Mouse (Mus musculus) spleen, adult 2 months (tissue): Measurements from ENCODE around the gene Tom1l2. TPM values are rescaled to one million over a fixed set of nuclear protein-coding genes. Genes with fewer than 3 reads are reported as not detected.

ENCODE experiments used
- DNase-seq, 2 experiments: peaks; one replicate each; pipeline versions ENCODE4 v3.0.0 to v3.0.0-alpha.2; 2012 to 2021; ENCODE audit warnings: low spot score in 2 of 2, low read depth in 1 of 2
- H3K27ac ChIP-seq: fragments of 200-500 bp; 2 replicates; pipeline ENCODE4 v1.5.1; 2012; ENCODE audit warnings: low read length, inconsistent platforms; ENCODE audit not compliant: insufficient read depth
- H3K27me3 ChIP-seq: fragments of 200-500 bp; 2 replicates; pipeline ENCODE4 v1.6.1; 2012; ENCODE audit warnings: mild to moderate bottlenecking, moderate library complexity, low read length, inconsistent platforms; ENCODE audit not compliant: control insufficient read depth, insufficient read depth
- H3K36me3 ChIP-seq: fragments of 200-500 bp; 2 replicates; pipeline ENCODE4 v1.6.1; 2012; ENCODE audit warnings: mild to moderate bottlenecking, low read length, inconsistent platforms; ENCODE audit not compliant: control insufficient read depth, insufficient read depth
- H3K4me1 ChIP-seq: fragments of 200-500 bp; 2 replicates; pipeline ENCODE4 v1.6.1; 2011; ENCODE audit warnings: inconsistent platforms; ENCODE audit not compliant: control insufficient read depth, insufficient read depth, insufficient read length
- H3K4me3 ChIP-seq: fragments of 200-500 bp; 2 replicates; pipeline ENCODE4 v1.5.1; 2011; ENCODE audit warnings: mild to moderate bottlenecking, inconsistent platforms; ENCODE audit not compliant: insufficient read depth, insufficient read length; ENCODE audit errors: extremely low read depth
- CTCF ChIP-seq: fragments of 200-500 bp; IDR thresholded peaks from 2 replicates; pipeline ENCODE4 v1.5.1; 2011; ENCODE audit warnings: mild to moderate bottlenecking, inconsistent platforms; ENCODE audit not compliant: insufficient read depth, insufficient read length, insufficient replicate concordance; ENCODE audit errors: extremely low read depth
- POLR2A ChIP-seq: fragments of 200-500 bp; IDR thresholded peaks from 2 replicates; pipeline ENCODE4 v1.6.1; 2011; ENCODE audit warnings: low read depth, low read length, inconsistent platforms
- WGBS: fragments of 180-500 bp; shearing (Covaris S2); methylation state at CpG from one replicate; pipeline ENCODE4 v1.1.7; 2018; 5-methylcytosine and 5-hydroxymethylcytosine counted together
- polyA plus RNA-seq: library from polyadenylated mRNA; depleted of rRNA; stranded (reverse); fragments of >200 nt; gene quantifications from 2 replicates; pipeline ENCODE4 v1.2.3, GENCODE M21; 2012

Tom1l2 gene
- polyA plus RNA-seq, 1 experiment, result 28.1 TPM

DNA sequence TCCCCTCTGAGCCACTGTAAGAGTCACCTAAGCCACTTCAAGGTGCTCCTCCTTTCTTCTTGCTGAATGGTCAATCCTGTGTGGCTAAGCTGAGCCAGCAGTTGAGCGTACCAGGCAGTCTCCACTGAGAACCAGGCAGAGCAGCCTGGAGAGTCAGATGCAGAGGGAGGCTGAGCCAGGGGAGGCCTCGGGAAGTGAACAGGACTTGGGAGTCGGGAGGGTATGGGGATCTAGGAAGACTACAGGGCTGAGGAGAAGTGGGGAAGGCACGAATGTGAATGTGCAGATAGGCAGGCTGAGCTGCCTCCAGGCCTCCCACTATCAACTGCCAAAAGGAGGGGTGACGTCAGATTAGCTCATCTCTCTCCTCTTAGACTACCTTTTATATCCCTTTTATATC, 34.0 kb downstream of the Tom1l2 start:
- DNase-seq, result no peak
- TF ChIP-seq POLR2A (no peak), CTCF (no peak)
- H3K4me3 ChIP-seq, result no peak overlapping the region
- no peaks in the 10 kb centered on the region for H3K27me3 ChIP-seq
- no peaks in the 10 kb centered on the region for H3K4me1 ChIP-seq
- WGBS, result 76% methylated on average over 5 of the region's 5 CpGs
- no peak overlapping the region for H3K27ac ChIP-seq
- no peaks in the 10 kb centered on the region for H3K36me3 ChIP-seq

- H3K4me3 ChIP-seq, result no peak overlapping the region
- no peaks in the 10 kb centered on the region for H3K27me3 ChIP-seq
- H3K4me1 ChIP-seq, result no peaks in the 10 kb centered on the region
- DNase-seq, result no peak
- H3K36me3 ChIP-seq, result no peaks in the 10 kb centered on the region
- no peak overlapping the region for H3K27ac ChIP-seq
- WGBS, result 86% methylated on average over 7 of the region's 7 CpGs
- TF ChIP-seq POLR2A (no peak), CTCF (no peak)
Observed at GRCm38 (mm10) chr11:60317376-60318102, 35.2 kb downstream of the Tom1l2 start.

DNA sequence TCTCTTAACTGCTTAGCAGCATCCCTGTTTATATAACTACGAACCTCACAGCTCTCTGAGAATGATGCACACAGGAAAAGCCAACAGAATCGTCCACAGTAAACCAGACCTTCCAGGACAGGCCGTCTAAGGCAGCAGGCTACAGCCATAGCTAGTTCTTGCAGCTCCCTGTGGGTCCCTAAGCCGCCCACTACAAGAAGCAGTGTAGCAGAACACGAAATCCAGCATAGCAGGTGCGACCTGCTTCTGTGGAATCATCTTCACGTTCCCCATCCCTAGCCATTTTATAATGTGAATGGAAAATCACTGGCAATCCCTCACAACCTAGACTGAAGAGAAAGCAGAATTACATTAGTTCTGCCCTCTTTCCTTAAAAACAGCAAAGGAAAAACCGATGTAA, 35.8 kb downstream of the Tom1l2 start:
- Histone ChIP-seq H3K4me1 (no peaks in the 10 kb centered on the region), H3K27ac (no peak overlapping the region), H3K4me3 (no peak overlapping the region), H3K36me3 (no peaks in the 10 kb centered on the region), H3K27me3 (no peaks in the 10 kb centered on the region)
- TF ChIP-seq POLR2A, result no peak
- TF ChIP-seq CTCF, result no peak
- no peak for DNase-seq
- 83% methylated on average over 8 of the region's 8 CpGs for WGBS

DNA sequence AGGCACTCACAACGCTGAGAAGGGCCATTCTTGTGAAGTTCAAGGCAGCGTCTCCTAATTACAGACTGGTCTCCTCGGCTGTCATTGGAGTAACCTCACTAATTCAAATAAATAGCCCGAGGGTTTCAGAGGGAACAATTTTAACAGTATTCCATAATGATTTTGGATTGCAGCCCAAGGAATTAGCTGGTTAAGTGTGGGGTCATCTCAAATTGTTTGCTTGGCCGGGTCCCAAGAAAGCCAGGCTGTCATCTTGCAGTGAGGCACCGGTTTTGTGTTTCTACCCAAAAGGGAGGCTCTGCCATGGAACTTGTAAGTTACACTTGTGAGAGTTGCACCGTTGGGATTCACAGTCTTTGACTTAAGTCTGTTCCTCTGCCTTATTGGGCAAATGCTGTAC, 36.5 kb downstream of the Tom1l2 start:
- no peaks in the 10 kb centered on the region for H3K27me3 ChIP-seq
- H3K4me1 ChIP-seq, result no peaks in the 10 kb centered on the region
- no peak overlapping the region for H3K4me3 ChIP-seq
- TF ChIP-seq CTCF (no peak), POLR2A (no peak)
- DNase-seq, result no peak
- WGBS, result 86% methylated on average over 7 of the region's 7 CpGs
- H3K36me3 ChIP-seq, result no peaks in the 10 kb centered on the region
- no peak overlapping the region for H3K27ac ChIP-seq

DNA sequence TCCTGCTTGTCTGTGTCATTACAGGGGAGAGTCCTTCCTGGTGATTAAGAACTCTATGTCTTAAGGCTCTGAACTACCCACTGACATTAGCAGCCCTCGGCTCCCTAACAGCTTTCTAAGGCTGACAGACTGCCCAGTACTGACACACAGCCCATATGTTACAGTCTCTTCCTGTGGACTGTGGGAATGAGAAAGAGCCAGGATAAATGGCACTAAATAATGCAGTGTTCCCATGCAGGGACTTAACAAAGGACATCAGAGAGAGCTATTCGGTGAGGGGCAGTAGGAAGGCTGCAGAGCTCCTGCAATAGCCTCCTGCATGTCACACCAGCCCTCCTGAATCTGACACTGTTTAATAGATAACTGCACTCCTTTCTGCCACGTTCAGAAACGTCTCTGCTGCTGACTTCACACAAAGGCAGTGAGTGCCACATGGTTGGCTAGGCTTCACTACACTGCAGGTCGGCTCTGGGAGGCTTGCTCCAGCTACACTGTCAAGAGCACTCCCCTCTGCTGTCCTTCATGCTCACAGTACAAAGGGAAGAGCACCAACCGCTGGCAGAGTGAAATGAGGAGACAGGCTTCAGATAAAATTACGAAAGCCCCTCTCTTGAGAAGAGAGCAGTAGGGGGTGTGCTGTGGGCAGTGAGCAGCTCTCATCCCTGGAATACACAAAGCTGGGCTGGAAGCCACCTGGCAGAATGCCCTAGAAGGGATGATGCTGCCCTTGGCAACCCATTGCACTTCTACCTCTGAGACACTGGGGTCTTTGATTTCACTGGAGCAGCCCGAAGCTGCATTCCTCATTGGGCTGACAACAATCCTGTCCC, 41.5 kb downstream of the Tom1l2 start:
- TF ChIP-seq CTCF (no peak), POLR2A (no peak)
- H3K4me3 ChIP-seq, result no peak overlapping the region
- WGBS, result 75% methylated on average over 8 of the region's 8 CpGs
- no peaks in the 10 kb centered on the region for H3K27me3 ChIP-seq
- no peaks in the 10 kb centered on the region for H3K4me1 ChIP-seq
- no peaks in the 10 kb centered on the region for H3K36me3 ChIP-seq
- no peak overlapping the region for H3K27ac ChIP-seq
- DNase-seq, result no peak

DNA sequence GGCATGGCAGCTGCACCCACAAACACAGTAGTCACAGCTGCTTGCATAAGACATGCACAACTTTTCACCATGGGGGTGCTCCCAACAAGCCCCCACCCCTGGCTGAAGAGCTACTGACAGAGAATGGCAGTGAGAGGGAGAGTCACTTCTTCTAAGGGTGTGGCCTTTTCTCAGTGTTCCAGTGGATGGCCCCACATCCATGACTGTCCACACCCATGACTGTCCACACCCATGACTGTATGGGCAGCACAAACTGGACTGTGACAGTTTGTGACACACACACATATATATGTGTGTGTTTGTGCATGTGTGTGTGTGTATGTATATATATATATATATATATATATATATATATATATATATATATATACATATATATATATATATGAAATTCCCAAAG, 42.8 kb downstream of the Tom1l2 start:
- Histone ChIP-seq H3K4me1 (peaks cover 5% of the 10 kb centered on the region; the same call in 1 of the 2 replicates), H3K4me3 (no peak overlapping the region), H3K27ac (no peak overlapping the region), H3K36me3 (no peaks in the 10 kb centered on the region), H3K27me3 (no peaks in the 10 kb centered on the region)
- DNase-seq, result no peak
- TF ChIP-seq POLR2A (no peak), CTCF (no peak)
